Mouse (Mus musculus): ENCODE measurements around the gene Otulinl. TPM values are rescaled to one million over a fixed set of nuclear protein-coding genes. Genes with fewer than 3 reads are reported as not detected.

The Otulinl gene
- polyA plus RNA-seq, 1 experiment from 2014 or later, result 9.8 TPM

DNA sequence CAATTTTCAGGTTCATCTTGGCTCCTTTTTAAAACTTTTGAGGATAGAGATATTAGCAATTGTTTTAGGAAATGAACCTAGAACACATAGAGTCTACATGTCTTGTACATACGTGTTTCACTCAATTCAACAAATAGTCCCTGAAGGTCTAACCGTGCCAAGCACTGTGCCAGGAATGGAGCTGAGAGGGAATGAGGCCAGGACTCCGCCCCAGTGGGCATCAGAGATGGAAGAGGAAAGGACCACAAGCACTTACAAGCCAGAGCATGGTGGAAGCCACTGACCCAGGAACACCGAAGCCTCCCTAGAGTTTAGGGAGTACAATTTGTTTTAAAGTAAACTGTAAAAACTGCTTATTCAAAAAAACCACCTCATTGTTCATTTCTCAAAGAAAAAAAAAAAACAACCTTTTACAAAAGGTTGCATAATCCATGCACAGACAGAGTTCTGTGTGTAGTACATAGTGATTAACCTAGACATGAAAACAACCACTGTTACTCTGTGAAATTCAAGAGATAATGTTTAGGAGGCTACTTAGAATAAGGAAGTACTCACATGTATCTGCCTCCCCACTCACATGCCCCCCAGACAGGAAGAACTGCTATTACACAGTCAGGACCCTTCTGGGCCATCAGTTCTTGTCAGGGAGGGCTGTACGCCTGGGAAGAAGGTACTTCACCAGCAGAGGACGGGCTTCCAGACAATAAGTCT, 60.7 kb downstream of the Otulinl start:
- no peak overlapping the region for H3K27ac ChIP-seq (ENCODE audit: low read depth, low read length)
- peaks cover 3% of the 10 kb centered on the region; the same call in 1 of the 2 replicates for H3K36me3 ChIP-seq (ENCODE audit: control insufficient read depth, insufficient read depth, low read length)
- no peaks in the 10 kb centered on the region for H3K4me1 ChIP-seq (ENCODE audit: control insufficient read depth, insufficient read depth, low read length)
- no peak for DNase-seq (ENCODE audit: low spot score)
- no peak overlapping the region for H3K9ac ChIP-seq (ENCODE audit: low read length)
- no peaks in the 10 kb centered on the region for H3K9me3 ChIP-seq (ENCODE audit: control insufficient read depth, low read length)
- no peak for ATAC-seq (ENCODE audit: insufficient read depth, low FRiP score, low TSS enrichment)
- no peak overlapping the region for H3K4me2 ChIP-seq (ENCODE audit: low read depth)
- no peaks in the 10 kb centered on the region for H3K27me3 ChIP-seq (ENCODE audit: control insufficient read depth, insufficient read depth, low read length)
- H3K4me3 ChIP-seq (ENCODE audit: low read depth, low read length), result no peak overlapping the region
- 89% methylated on average over 6 of the region's 6 CpGs for WGBS

DNA sequence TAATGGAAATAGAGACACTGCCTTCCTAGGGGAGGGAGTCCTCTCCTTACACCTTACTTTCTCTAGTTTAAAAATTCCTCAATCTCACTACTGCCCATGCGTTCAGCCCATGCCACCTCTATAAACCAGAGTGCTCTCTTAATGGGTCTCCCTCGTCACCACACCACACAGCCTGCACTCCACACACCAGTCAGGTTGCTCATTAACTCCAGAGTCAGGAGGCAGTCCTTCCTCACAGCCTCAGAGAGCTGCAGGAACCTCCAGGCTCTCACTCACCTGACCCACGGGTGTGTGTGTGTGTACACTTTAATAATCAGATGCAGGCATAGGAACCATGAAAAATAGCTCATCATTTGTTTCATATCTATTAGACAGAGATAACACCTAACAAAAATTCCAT, 61.7 kb downstream of the Otulinl start:
- peaks cover 3% of the 10 kb centered on the region; the same call in 1 of the 2 replicates for H3K36me3 ChIP-seq (ENCODE audit: control insufficient read depth, insufficient read depth, low read length)
- H3K9ac ChIP-seq (ENCODE audit: low read length), result no peak overlapping the region
- H3K9me3 ChIP-seq (ENCODE audit: control insufficient read depth, low read length), result no peaks in the 10 kb centered on the region
- DNase-seq (ENCODE audit: low spot score) (no peak), ATAC-seq (ENCODE audit: insufficient read depth, low FRiP score, low TSS enrichment) (no peak)
- 79% methylated on average over 3 of the region's 3 CpGs for WGBS
- H3K4me2 ChIP-seq (ENCODE audit: low read depth), result no peak overlapping the region
- H3K4me1 ChIP-seq (ENCODE audit: control insufficient read depth, insufficient read depth, low read length), result no peaks in the 10 kb centered on the region
- H3K27ac ChIP-seq (ENCODE audit: low read depth, low read length), result no peak overlapping the region
- H3K4me3 ChIP-seq (ENCODE audit: low read depth, low read length), result no peak overlapping the region
- no peaks in the 10 kb centered on the region for H3K27me3 ChIP-seq (ENCODE audit: control insufficient read depth, insufficient read depth, low read length)

DNA sequence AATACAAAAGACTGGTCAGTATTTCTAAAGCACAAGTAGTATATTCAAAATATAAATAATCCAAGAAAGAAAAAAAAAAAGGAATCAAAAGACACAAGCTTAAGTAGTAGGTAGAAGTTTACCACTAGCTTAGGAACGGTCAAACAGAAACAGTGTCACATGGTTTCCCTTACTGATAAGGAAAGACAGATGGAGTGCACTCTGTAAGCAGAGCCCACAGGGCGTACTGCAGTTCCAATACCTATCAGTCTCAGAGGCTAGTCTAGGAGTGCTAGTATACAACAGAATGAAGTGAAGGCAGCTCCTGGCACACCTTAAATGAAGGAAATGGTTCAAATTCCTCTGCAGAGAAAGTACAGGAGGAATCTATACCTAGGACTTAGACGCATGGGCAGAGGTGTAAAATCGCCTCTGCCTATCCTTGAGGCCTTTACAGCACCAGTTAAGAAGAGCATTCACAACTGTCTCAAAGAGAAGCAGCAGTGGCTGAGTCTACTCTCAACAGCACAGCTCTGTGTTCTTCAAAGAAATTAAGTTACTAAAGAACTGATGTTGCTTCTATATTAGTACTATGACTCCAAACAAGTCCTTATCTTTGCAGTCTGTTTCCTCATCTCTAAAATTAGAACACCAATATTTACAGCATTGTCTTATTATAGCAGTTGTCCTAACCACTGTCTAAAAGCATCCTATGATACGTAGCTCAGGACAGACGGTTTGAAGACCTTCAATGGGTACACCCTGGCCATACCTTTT, 62.4 kb downstream of the Otulinl start:
- DNase-seq (ENCODE audit: low spot score), result no peak
- no peak overlapping the region for H3K4me2 ChIP-seq (ENCODE audit: low read depth)
- H3K27me3 ChIP-seq (ENCODE audit: control insufficient read depth, insufficient read depth, low read length), result no peaks in the 10 kb centered on the region
- ATAC-seq (ENCODE audit: insufficient read depth, low FRiP score, low TSS enrichment), result no peak
- no peaks in the 10 kb centered on the region for H3K4me1 ChIP-seq (ENCODE audit: control insufficient read depth, insufficient read depth, low read length)
- H3K36me3 ChIP-seq (ENCODE audit: control insufficient read depth, insufficient read depth, low read length), result peaks cover 3% of the 10 kb centered on the region; the same call in 1 of the 2 replicates
- no peak overlapping the region for H3K4me3 ChIP-seq (ENCODE audit: low read depth, low read length)
- no peak overlapping the region for H3K27ac ChIP-seq (ENCODE audit: low read depth, low read length)
- H3K9me3 ChIP-seq (ENCODE audit: control insufficient read depth, low read length), result no peaks in the 10 kb centered on the region
- H3K9ac ChIP-seq (ENCODE audit: low read length), result no peak overlapping the region
- 91% methylated on average over 6 of the region's 6 CpGs for WGBS

DNA sequence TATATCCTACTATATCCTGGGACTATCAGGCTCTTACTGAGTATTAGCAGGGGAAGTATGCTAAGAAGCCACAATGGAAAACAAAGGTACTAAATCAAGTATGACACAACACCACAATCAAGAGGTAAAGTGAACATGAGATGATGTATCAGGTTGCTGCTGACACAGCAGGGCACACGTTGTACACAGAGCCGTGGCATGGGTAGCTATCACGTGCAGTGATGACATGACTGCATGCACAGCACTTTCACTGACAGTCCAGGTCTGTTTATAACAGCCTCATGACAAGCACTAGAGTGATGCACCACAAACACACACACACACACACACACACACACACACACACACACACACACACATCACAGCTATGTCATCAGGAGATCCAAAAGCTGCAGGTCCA, 64.2 kb downstream of the Otulinl start:
- ATAC-seq (ENCODE audit: insufficient read depth, low FRiP score, low TSS enrichment), result no peak
- 82% methylated on average over 3 of the region's 3 CpGs for WGBS
- Histone ChIP-seq H3K9ac (ENCODE audit: low read length) (no peak overlapping the region), H3K36me3 (ENCODE audit: control insufficient read depth, insufficient read depth, low read length) (no peaks in the 10 kb centered on the region), H3K27ac (ENCODE audit: low read depth, low read length) (no peak overlapping the region), H3K9me3 (ENCODE audit: control insufficient read depth, low read length) (no peaks in the 10 kb centered on the region), H3K4me3 (ENCODE audit: low read depth, low read length) (no peak overlapping the region), H3K4me1 (ENCODE audit: control insufficient read depth, insufficient read depth, low read length) (no peaks in the 10 kb centered on the region), H3K27me3 (ENCODE audit: control insufficient read depth, insufficient read depth, low read length) (no peaks in the 10 kb centered on the region), H3K4me2 (ENCODE audit: low read depth) (no peak overlapping the region)
- DNase-seq (ENCODE audit: low spot score), result no peak

DNA sequence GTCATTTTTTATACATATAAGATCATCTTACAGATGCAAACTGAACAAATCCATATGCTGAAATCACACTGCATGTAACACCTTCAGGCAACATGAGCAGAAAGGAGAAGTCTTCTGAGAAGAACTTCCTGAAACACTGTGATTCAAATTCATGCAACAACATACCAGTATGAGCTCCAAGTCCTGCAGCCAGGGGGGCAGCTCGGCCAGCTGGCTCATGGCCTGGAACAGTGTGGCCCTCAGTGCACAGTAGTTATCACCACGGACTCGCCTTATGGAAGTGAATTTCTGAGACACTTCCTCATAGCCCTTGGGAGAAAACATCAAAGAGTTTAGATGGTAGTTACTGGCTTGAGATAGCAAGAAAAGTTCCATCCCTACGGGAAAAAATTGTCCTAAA, 65.2 kb downstream of the Otulinl start:
- Histone ChIP-seq H3K9me3 (ENCODE audit: control insufficient read depth, low read length) (no peaks in the 10 kb centered on the region), H3K27ac (ENCODE audit: low read depth, low read length) (no peak overlapping the region), H3K4me2 (ENCODE audit: low read depth) (no peak overlapping the region), H3K27me3 (ENCODE audit: control insufficient read depth, insufficient read depth, low read length) (no peaks in the 10 kb centered on the region), H3K9ac (ENCODE audit: low read length) (no peak overlapping the region), H3K4me3 (ENCODE audit: low read depth, low read length) (no peak overlapping the region), H3K4me1 (ENCODE audit: control insufficient read depth, insufficient read depth, low read length) (no peaks in the 10 kb centered on the region), H3K36me3 (ENCODE audit: control insufficient read depth, insufficient read depth, low read length) (no peaks in the 10 kb centered on the region)
- ATAC-seq (ENCODE audit: insufficient read depth, low FRiP score, low TSS enrichment) (no peak), DNase-seq (ENCODE audit: low spot score) (no peak)
- WGBS, result 87% methylated on average over 4 of the region's 4 CpGs

DNA sequence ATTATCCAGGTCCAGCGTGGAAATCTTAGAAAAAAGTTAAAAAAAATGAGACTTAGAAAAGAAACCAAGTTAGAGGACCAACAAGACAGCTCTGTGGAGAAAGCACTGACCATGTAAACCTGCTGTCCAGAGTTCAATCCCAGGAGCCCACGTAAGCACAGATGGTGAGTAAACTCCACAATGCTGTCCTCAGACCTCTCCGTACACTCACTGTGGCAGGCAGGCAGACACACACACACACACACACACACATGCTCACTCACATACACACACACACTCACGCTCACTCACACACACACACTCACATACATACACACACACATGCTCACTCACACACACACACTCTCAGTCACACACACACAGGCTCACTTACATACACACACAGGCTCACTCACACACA, 68.1 kb downstream of the Otulinl start:
- no peak for ATAC-seq (ENCODE audit: insufficient read depth, low FRiP score, low TSS enrichment)
- no peaks in the 10 kb centered on the region for H3K36me3 ChIP-seq (ENCODE audit: control insufficient read depth, insufficient read depth, low read length)
- 92% methylated on average over 4 of the region's 4 CpGs for WGBS

DNA sequence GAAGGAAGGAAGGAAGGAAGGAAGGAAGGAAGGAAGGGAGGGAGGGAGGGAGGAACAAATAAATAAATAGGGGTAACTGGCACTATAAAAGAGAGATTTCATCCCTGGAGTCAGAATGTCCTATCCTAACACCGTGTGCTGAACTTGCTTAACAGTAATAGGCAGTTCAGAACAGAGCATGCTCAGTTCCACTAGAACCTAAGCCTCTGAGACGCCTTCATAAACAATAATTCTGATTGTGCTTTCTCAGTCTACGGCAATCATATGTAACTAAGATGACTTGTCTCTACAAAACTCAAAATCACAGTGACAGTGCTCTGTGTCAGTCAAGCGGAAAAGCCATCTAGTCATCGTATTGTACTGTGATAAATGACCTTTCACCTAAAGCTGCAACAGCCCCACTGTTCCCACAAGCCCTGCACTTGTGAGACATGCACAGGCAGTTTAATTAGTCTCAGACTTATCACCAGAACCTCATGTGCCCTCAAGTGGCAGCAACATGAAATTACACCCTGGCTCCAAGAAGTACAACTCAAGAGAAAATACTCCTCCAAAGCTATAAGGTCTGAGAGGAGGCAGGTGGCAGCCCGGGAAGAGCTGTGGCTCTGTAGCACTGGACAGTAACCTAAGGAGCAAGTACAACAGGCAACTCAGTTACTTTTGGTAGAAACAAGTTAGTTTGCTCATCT, 68.7 kb downstream of the Otulinl start:
- Histone ChIP-seq H3K9ac (ENCODE audit: low read length) (no peak overlapping the region), H3K4me1 (ENCODE audit: control insufficient read depth, insufficient read depth, low read length) (no peaks in the 10 kb centered on the region), H3K4me2 (ENCODE audit: low read depth) (no peak overlapping the region), H3K9me3 (ENCODE audit: control insufficient read depth, low read length) (no peaks in the 10 kb centered on the region), H3K27ac (ENCODE audit: low read depth, low read length) (no peak overlapping the region), H3K4me3 (ENCODE audit: low read depth, low read length) (no peak overlapping the region), H3K27me3 (ENCODE audit: control insufficient read depth, insufficient read depth, low read length) (no peaks in the 10 kb centered on the region), H3K36me3 (ENCODE audit: control insufficient read depth, insufficient read depth, low read length) (no peaks in the 10 kb centered on the region)
- ATAC-seq (ENCODE audit: insufficient read depth, low FRiP score, low TSS enrichment), result peak; percentile 86
- DNase-seq (ENCODE audit: low spot score), result peak; percentile 74
- WGBS, result 48% methylated on average over 6 of the region's 6 CpGs

More for the DNA sequence above, 68.1 kb downstream of the Otulinl start:
- Histone ChIP-seq H3K4me2 (ENCODE audit: low read depth) (no peak overlapping the region), H3K27ac (ENCODE audit: low read depth, low read length) (no peak overlapping the region), H3K27me3 (ENCODE audit: control insufficient read depth, insufficient read depth, low read length) (no peaks in the 10 kb centered on the region), H3K4me1 (ENCODE audit: control insufficient read depth, insufficient read depth, low read length) (no peaks in the 10 kb centered on the region), H3K9me3 (ENCODE audit: control insufficient read depth, low read length) (no peaks in the 10 kb centered on the region), H3K4me3 (ENCODE audit: low read depth, low read length) (no peak overlapping the region), H3K9ac (ENCODE audit: low read length) (no peak overlapping the region)
- no peak for DNase-seq (ENCODE audit: low spot score)

DNA sequence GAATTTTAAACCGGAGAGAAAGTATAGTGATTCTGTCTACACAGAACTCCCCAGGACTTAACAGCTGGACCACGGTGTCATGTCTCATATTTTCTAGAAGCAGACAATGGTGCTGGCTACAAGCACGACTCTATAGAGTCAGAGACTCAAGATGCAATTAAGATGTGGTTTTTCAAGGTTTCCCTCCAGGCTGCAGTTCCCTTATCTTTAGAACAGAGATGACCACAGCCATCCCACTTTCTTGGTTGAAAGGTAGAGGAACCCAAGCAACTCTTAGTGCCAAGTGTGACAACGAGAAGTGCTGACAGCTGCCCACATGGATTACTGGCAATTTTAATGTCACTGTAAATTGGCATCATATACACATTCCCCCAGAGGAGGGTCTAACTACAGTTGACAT, 71.8 kb downstream of the Otulinl start:
- no peak overlapping the region for H3K9ac ChIP-seq (ENCODE audit: low read length)
- 83% methylated on average over 4 of the region's 4 CpGs for WGBS
- H3K27me3 ChIP-seq (ENCODE audit: control insufficient read depth, insufficient read depth, low read length), result no peaks in the 10 kb centered on the region
- DNase-seq (ENCODE audit: low spot score) (no peak), ATAC-seq (ENCODE audit: insufficient read depth, low FRiP score, low TSS enrichment) (no peak)
- no peaks in the 10 kb centered on the region for H3K9me3 ChIP-seq (ENCODE audit: control insufficient read depth, low read length)
- H3K27ac ChIP-seq (ENCODE audit: low read depth, low read length), result no peak overlapping the region
- no peak overlapping the region for H3K4me2 ChIP-seq (ENCODE audit: low read depth)
- H3K36me3 ChIP-seq (ENCODE audit: control insufficient read depth, insufficient read depth, low read length), result no peaks in the 10 kb centered on the region
- H3K4me3 ChIP-seq (ENCODE audit: low read depth, low read length), result no peak overlapping the region
- no peaks in the 10 kb centered on the region for H3K4me1 ChIP-seq (ENCODE audit: control insufficient read depth, insufficient read depth, low read length)
